Mouse (Mus musculus) cerebellum, adult (tissue): Measurements from ENCODE around the gene Wdr53.
"Not testable (repeated sequence)": the region's sequence is repeated elsewhere in the genome, so short reads cannot be mapped to it uniquely, and the experiment has no call there.

Experiments used
- ATAC-seq: cut with Nextera tagmentation; 2 replicates; pipeline ENCODE4 v1.9.2; 2017; ENCODE audit warnings: mild to moderate bottlenecking, moderate library complexity, mixed read lengths; ENCODE audit not compliant: insufficient number of reproducible peaks, low FRiP score, low TSS enrichment

Wdr53 gene

GRCm38 (mm10) chr16:32246952-32247370 is at the start of gene Wdr53, which contains the start of gene Fbxo45:
Gene Wdr53 (plus strand): TSS chr16:32247227.
Gene Fbxo45 (minus strand): TSS chr16:32247158.
- peak; percentile 98 for ATAC-seq

- no peak for ATAC-seq
These were observed 46.6 kb upstream of the Wdr53 start for GRCm38 (mm10) chr16:32200256-32201003.

GRCm38 (mm10) chr16:32201004-32201325 is 46.1 kb upstream of the Wdr53 start:
- no peak for ATAC-seq

GRCm38 (mm10) chr16:32202681-32203080 is 44.3 kb upstream of the Wdr53 start:
- ATAC-seq = no peak; the same call in 1 of the 2 replicates

- ATAC-seq = no peak
These were observed 42.1 kb upstream of the Wdr53 start for GRCm38 (mm10) chr16:32204902-32205301.

- no peak for ATAC-seq
These were observed 32.9 kb upstream of the Wdr53 start for GRCm38 (mm10) chr16:32214156-32214555.

GRCm38 (mm10) chr16:32214804-32215576 is 32.0 kb upstream of the Wdr53 start:
- no peak for ATAC-seq

- ATAC-seq = no peak
These were observed 25.2 kb upstream of the Wdr53 start for GRCm38 (mm10) chr16:32221803-32222202.

GRCm38 (mm10) chr16:32222399-32222798 is 24.6 kb upstream of the Wdr53 start:
- no peak for ATAC-seq

- ATAC-seq = not testable (repeated sequence)
These were observed 15.0 kb upstream of the Wdr53 start for GRCm38 (mm10) chr16:32232050-32232449.

- ATAC-seq = no peak
These were observed 8.9 kb upstream of the Wdr53 start for GRCm38 (mm10) chr16:32237930-32238680.

GRCm38 (mm10) chr16:32239428-32240312 is 7.4 kb upstream of the Wdr53 start:
- ATAC-seq = no peak

- ATAC-seq = no peak
These were observed 3.1 kb upstream of the Wdr53 start for GRCm38 (mm10) chr16:32243901-32244300.

- peak; percentile 63 for ATAC-seq
These were observed 656 bp upstream of the Wdr53 start for GRCm38 (mm10) chr16:32246351-32246791.

- not testable (repeated sequence) for ATAC-seq
These were observed 17.2 kb downstream of the Wdr53 start for GRCm38 (mm10) chr16:32264225-32264624.

- ATAC-seq = no peak
These were observed 24.3 kb downstream of the Wdr53 start, which contains the start of gene Smco1 for GRCm38 (mm10) chr16:32271291-32271690. Gene Smco1 (plus strand): TSS chr16:32271468.

- ATAC-seq = no peak
These were observed 26.3 kb downstream of the Wdr53 start for GRCm38 (mm10) chr16:32273338-32273737.

GRCm38 (mm10) chr16:32275041-32275440 is 28.0 kb downstream of the Wdr53 start:
- no peak for ATAC-seq

GRCm38 (mm10) chr16:32275830-32276229 is 28.8 kb downstream of the Wdr53 start:
- ATAC-seq = no peak
